Mouse (Mus musculus): Measurements from ENCODE around the gene Ccng2. TPM values are rescaled to one million over a fixed set of nuclear protein-coding genes. Genes with fewer than 3 reads are reported as not detected.

The Ccng2 gene
- polyA plus RNA-seq, 1 experiment from 2014 or later: 49.1 TPM

DNA sequence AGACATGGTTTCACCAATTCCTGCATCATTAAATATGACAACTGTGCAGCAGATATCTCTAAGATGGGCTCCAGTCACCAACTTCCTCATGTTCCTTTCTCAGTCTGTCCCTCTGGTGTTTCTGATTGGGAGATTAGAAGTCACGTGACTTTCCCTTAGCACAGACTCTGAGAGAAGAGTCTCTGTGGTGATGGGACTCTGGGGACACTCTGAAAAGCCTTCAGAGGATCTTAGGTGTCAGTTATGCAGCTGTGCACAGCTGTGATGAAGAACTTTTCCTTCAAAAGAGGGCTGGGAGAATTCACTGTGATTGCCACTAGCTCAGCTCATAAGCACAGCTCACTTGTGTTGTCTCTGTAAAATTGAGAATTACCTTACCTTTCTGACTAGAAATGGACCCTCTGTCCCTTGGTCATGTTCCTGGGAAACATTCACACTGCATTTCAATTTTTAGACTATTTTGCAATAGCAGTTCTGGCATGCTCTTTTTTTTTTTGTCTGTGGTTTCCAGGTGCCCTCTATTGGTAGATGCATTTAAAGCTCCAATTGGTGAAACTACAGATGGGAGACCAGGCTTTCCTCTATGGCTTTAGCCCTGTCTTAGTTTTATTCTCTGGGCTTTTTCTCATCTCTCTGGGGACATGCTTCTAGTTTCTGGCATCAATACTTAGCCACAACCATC, 56.4 kb downstream of the Ccng2 start:
- WGBS: 66% methylated on average over 1 of the region's 1 CpGs
- peak; percentile 66 for DNase-seq (ENCODE audit: low spot score)
- H3K27me3 ChIP-seq (ENCODE audit: insufficient read depth, low read length): no peaks in the 10 kb centered on the region
- H3K4me2 ChIP-seq (ENCODE audit: low read length): no peak overlapping the region
- ATAC-seq (replicated peaks; ENCODE audit: low FRiP score, low read depth): no peak
- no peak overlapping the region for H3K9ac ChIP-seq (ENCODE audit: low read depth, low read length)
- no peaks in the 10 kb centered on the region for H3K9me3 ChIP-seq (replicated peaks; ENCODE audit: low read length)
- no peak overlapping the region for H3K4me3 ChIP-seq (replicated peaks; ENCODE audit: low read depth, low read length)
- H3K27ac ChIP-seq: no peak overlapping the region
- no peaks in the 10 kb centered on the region for H3K36me3 ChIP-seq (ENCODE audit: insufficient read depth, low read length)
- peak; percentile 67 for TF ChIP-seq CTCF (IDR thresholded peaks at IDR 0.05; ENCODE audit: low read depth)
- no peaks in the 10 kb centered on the region for H3K4me1 ChIP-seq (replicated peaks; ENCODE audit: insufficient read depth, low read length)

Other genes starting within 250 kb of the Ccng2 start
- 1.8 and 2.2 TPM in 2 replicates for gene Sowahb, start 222.2 kb upstream of the Ccng2 start, polyA plus RNA-seq (2015; fragmentation: Nextera tagmentation; extraction: Ambion mirVana)
- gene Sept11, start 173.8 kb upstream of the Ccng2 start, polyA plus RNA-seq (2015; fragmentation: Nextera tagmentation; extraction: Ambion mirVana): 140 and 154 TPM in 2 replicates
- 119 and 121 TPM in 2 replicates for gene Ccni, start 60.8 kb upstream of the Ccng2 start, polyA plus RNA-seq (2015; fragmentation: Nextera tagmentation; extraction: Ambion mirVana)
- 2.3 and 3.0 TPM in 2 replicates for gene 2010109A12Rik, start 60.7 kb upstream of the Ccng2 start, polyA plus RNA-seq (2015; fragmentation: Nextera tagmentation; extraction: Ambion mirVana)

All from kidney, postnatal 0 days (tissue).